Mouse (Mus musculus) megakaryocyte, embryonic 14.5 days (primary cell): ENCODE results near the gene Pacsin2. TPM values are rescaled to one million over a fixed set of nuclear protein-coding genes. Genes with fewer than 3 reads are reported as not detected.
"Not testable (repeated sequence)": the region's sequence is repeated elsewhere in the genome, so short reads cannot be mapped to it uniquely, and the experiment has no call there.

Experiments used
- H3K27me3 ChIP-seq: replicated peaks from 2 replicates; pipeline ENCODE3; 2012; ENCODE audit warnings: inconsistent platforms
- H3K36me3 ChIP-seq: replicated peaks from 2 replicates; pipeline ENCODE3; 2012; ENCODE audit warnings: low read length, inconsistent platforms, mixed read lengths
- H3K4me1 ChIP-seq: 2 replicates; pipeline ENCODE4 v1.6.1; 2012; ENCODE audit warnings: inconsistent platforms
- H3K4me3 ChIP-seq: replicated peaks from 2 replicates; pipeline ENCODE3; 2012; ENCODE audit warnings: moderate library complexity, mild to moderate bottlenecking, inconsistent platforms
- H3K9me3 ChIP-seq: 2 replicates; pipeline ENCODE4 v1.6.1; 2012; ENCODE audit warnings: inconsistent platforms
- FLI1 ChIP-seq: IDR thresholded peaks from 2 replicates; pipeline ENCODE4 v1.6.1; 2012; ENCODE audit warnings: low read length, inconsistent platforms, mixed read lengths
- GATA1 ChIP-seq: IDR thresholded peaks from 3 replicates; pipeline ENCODE4 v1.6.1; 2012; ENCODE audit warnings: mixed read lengths, low read length, inconsistent platforms, borderline replicate concordance
- polyA plus RNA-seq: library from polyadenylated mRNA; stranded (reverse); fragments of >175 nt; gene quantifications from 2 replicates; pipeline ENCODE4 v1.2.3, GENCODE M21; 2012; ENCODE audit warnings: low replicate concordance; ENCODE audit not compliant: insufficient read depth

Pacsin2 gene
- polyA plus RNA-seq, 1 experiment: 82.1 TPM

GRCm38 (mm10) chr15:83382467-83382866, 81.9 kb downstream of the Pacsin2 start:
- no peak for TF ChIP-seq FLI1
- no peak for TF ChIP-seq GATA1
- H3K36me3 ChIP-seq: peaks cover 98% of the 10 kb centered on the region

DNA sequence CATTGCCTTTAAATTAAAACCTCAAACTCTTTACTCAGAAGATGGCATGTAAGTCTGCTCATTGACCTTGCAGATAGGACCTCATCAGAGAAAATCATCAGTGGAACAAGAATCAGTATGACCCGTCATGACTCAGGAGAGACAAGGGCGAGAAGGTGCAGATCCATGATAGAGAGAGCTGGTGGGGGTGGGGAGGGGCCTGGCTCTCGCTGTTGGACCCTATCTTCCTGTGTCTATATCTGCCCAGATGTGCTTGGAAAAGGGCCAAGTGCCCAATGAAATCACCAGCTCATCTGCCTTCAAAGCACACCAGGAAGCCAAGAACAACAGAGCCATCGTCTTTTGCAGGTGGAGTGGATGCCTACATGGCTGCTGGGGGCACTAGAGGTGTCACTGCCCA, 87.3 kb downstream of the Pacsin2 start:
- Histone ChIP-seq H3K36me3 (peaks cover 89% of the 10 kb centered on the region), H3K4me1 (peaks cover 21% of the 10 kb centered on the region), H3K9me3 (no peaks in the 10 kb centered on the region), H3K4me3 (no peak overlapping the region), H3K27me3 (no peaks in the 10 kb centered on the region)
- TF ChIP-seq GATA1: no peak
- TF ChIP-seq FLI1: no peak

More at GRCm38 (mm10) chr15:83382467-83382866, 81.9 kb downstream of the Pacsin2 start:
- no peak overlapping the region for H3K4me3 ChIP-seq
- no peaks in the 10 kb centered on the region for H3K27me3 ChIP-seq
- peaks cover 4% of the 10 kb centered on the region for H3K9me3 ChIP-seq
- peaks cover 3% of the 10 kb centered on the region; the same call in 1 of the 2 replicates for H3K4me1 ChIP-seq

- Histone ChIP-seq H3K9me3 (no peaks in the 10 kb centered on the region), H3K4me3 (no peak overlapping the region), H3K27me3 (no peaks in the 10 kb centered on the region), H3K4me1 (peaks cover 27% of the 10 kb centered on the region), H3K36me3 (peaks cover 75% of the 10 kb centered on the region)
- TF ChIP-seq GATA1: no peak
- TF ChIP-seq FLI1: no peak
These were observed 89.3 kb downstream of the Pacsin2 start for GRCm38 (mm10) chr15:83375136-83375535.

- H3K4me3 ChIP-seq: no peak overlapping the region
- TF ChIP-seq GATA1: no peak
- no peaks in the 10 kb centered on the region for H3K27me3 ChIP-seq
- H3K9me3 ChIP-seq: no peaks in the 10 kb centered on the region
- H3K36me3 ChIP-seq: peaks cover 66% of the 10 kb centered on the region
- H3K4me1 ChIP-seq: peaks cover 27% of the 10 kb centered on the region
These were observed 90.3 kb downstream of the Pacsin2 start for GRCm38 (mm10) chr15:83374076-83374475.

GRCm38 (mm10) chr15:83368702-83369101, 95.7 kb downstream of the Pacsin2 start:
- H3K4me3 ChIP-seq, H3K9me3 ChIP-seq, H3K27me3 ChIP-seq: not testable (repeated sequence)
- Histone ChIP-seq H3K36me3 (peaks cover 23% of the 10 kb centered on the region), H3K4me1 (peaks cover 27% of the 10 kb centered on the region)

- no peak for TF ChIP-seq FLI1
- TF ChIP-seq GATA1: no peak
- Histone ChIP-seq H3K27me3 (peaks cover 3% of the 10 kb centered on the region), H3K36me3 (peaks cover 19% of the 10 kb centered on the region), H3K9me3 (no peaks in the 10 kb centered on the region), H3K4me3 (no peak overlapping the region), H3K4me1 (peaks cover 31% of the 10 kb centered on the region)
These were observed 96.1 kb downstream of the Pacsin2 start for GRCm38 (mm10) chr15:83368261-83368660.

GRCm38 (mm10) chr15:83366933-83367552, 97.4 kb downstream of the Pacsin2 start:
- Histone ChIP-seq H3K27me3 (peaks cover 3% of the 10 kb centered on the region), H3K9me3 (no peaks in the 10 kb centered on the region), H3K4me3 (peak overlapping the region; percentile 88), H3K4me1 (peaks cover 43% of the 10 kb centered on the region), H3K36me3 (peaks cover 7% of the 10 kb centered on the region)
- TF ChIP-seq FLI1 (no peak), GATA1 (no peak)

DNA sequence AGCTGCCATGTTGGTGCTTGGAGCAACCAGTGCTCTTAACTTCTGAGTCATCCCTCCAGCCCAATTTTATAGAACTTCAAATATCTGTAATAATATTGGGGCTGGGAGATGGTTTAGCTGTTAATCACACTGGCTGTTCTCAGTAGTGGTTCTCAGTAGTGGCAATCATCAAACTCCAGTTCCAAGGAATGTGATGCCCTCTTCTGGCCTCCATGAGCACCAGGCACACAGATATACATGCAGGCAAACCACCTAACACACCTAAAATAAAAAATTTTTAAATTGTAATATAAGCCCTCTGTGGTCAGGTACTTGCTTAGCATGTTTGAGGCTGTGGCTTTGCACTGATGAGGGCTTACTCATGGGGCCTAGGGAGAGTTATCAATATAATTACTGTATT, 98.7 kb downstream of the Pacsin2 start:
- Histone ChIP-seq H3K36me3 (peaks cover 2% of the 10 kb centered on the region), H3K4me1 (peaks cover 42% of the 10 kb centered on the region), H3K27me3 (peaks cover 3% of the 10 kb centered on the region), H3K4me3 (no peak overlapping the region), H3K9me3 (no peaks in the 10 kb centered on the region)
- no peak for TF ChIP-seq FLI1
- TF ChIP-seq GATA1: no peak

GRCm38 (mm10) chr15:83364194-83364593, 100.2 kb downstream of the Pacsin2 start:
- H3K4me3 ChIP-seq: no peak overlapping the region
- peaks cover 51% of the 10 kb centered on the region for H3K4me1 ChIP-seq
- TF ChIP-seq GATA1: no peak
- no peak for TF ChIP-seq FLI1
- H3K36me3 ChIP-seq: peaks cover 1% of the 10 kb centered on the region
- H3K9me3 ChIP-seq: no peaks in the 10 kb centered on the region
- H3K27me3 ChIP-seq: peaks cover 5% of the 10 kb centered on the region

DNA sequence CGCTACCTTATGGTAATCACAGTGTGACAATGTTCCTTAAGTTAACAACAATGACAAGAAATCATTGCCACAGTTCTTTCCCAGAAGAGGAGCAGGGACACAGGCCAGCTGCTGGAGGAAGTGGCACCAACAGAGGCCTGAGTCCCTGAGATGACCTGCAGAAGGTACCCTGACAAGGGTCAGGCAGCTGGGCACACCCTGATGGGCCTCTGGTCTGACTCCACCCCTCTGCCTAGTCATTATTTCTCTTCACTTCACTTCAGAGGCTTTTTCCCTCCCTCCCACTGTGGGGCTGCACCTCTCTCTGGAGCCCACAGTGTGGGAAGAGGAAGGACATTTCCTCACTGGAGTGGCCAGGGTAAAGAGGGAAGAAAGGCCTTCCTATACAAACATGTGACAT, 101.6 kb downstream of the Pacsin2 start:
- H3K36me3 ChIP-seq, H3K9me3 ChIP-seq, H3K27me3 ChIP-seq, H3K4me3 ChIP-seq: not testable (repeated sequence)
- H3K4me1 ChIP-seq: peaks cover 63% of the 10 kb centered on the region

DNA sequence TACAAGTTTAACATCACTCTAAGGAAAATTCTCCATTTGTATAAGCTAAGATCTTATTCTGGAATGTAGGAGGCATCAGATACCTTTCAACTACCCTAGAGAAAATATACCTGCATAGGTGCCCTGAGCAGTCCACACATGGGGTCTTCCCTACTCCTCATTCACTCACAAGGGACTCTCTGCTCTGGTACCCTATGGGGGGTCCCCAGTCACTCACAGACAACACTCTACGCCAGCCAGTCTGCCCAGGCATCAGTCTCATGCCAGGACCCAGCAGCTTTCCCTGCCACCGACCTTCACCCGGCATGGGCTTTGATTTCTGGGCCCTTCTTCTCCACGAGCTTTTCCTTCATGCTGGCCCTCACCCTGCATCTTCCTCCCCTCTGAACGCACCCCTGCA, 103.5 kb downstream of the Pacsin2 start:
- H3K36me3 ChIP-seq: not testable (repeated sequence)

More for the DNA sequence above, 103.5 kb downstream of the Pacsin2 start:
- H3K9me3 ChIP-seq, H3K4me3 ChIP-seq: not testable (repeated sequence)
- Histone ChIP-seq H3K27me3 (peaks cover 13% of the 10 kb centered on the region), H3K4me1 (peaks cover 62% of the 10 kb centered on the region)
